Mouse (Mus musculus): ENCODE results near the gene Gm14435. TPM values are rescaled to one million over a fixed set of nuclear protein-coding genes. Genes with fewer than 3 reads are reported as not detected.
"Not testable (repeated sequence)": the region's sequence is repeated elsewhere in the genome, so short reads cannot be mapped to it uniquely, and the experiment has no call there.

The Gm14435 gene
- total RNA-seq (2015), result 0.71 TPM in 1 of 2 replicates, not detected in the other
- total RNA-seq (2017), result 1.9 TPM in 1 of 2 replicates, not detected in the other

GRCm38 (mm10) chr2:176423294-176423693 is at the start of gene Gm14435:
Gene Gm14435 (plus strand): TSS chr2:176423594.
- ATAC-seq (ENCODE audit: poor library complexity, severe bottlenecking), result not testable (repeated sequence)

Other genes starting within 250 kb of the Gm14435 start
- gene 2210418O10Rik, start 197.0 kb upstream of the Gm14435 start, total RNA-seq (2015), result 1.5 and 2.1 TPM in 2 replicates
- 2.3 and 3.7 TPM in 2 replicates for gene 2210418O10Rik, start 197.0 kb upstream of the Gm14435 start, total RNA-seq (2017)
- not detected in 2 replicates for gene Gm11009, start 104.1 kb upstream of the Gm14435 start, total RNA-seq (2015)
- gene Gm11009, start 104.1 kb upstream of the Gm14435 start, total RNA-seq (2017), result not detected in 2 replicates
- gene Gm14434, start 63.2 kb downstream of the Gm14435 start, total RNA-seq (2015), result not detected in 2 replicates
- gene Gm14434, start 63.2 kb downstream of the Gm14435 start, total RNA-seq (2017), result 9.0 and 19.8 TPM in 2 replicates
- gene Zfp967, start 97.5 kb downstream of the Gm14435 start, total RNA-seq (2015), result 0.98 TPM in 1 of 2 replicates, not detected in the other
- gene Zfp967, start 97.5 kb downstream of the Gm14435 start, total RNA-seq (2017), result not detected in 2 replicates
- gene Gm14308, start 212.8 kb downstream of the Gm14435 start, total RNA-seq (2015), result 3.4 and 10.3 TPM in 2 replicates
- gene Gm14308, start 212.8 kb downstream of the Gm14435 start, total RNA-seq (2017), result 2.1 and 3.8 TPM in 2 replicates
- 10.7 and 13.5 TPM in 2 replicates for gene Zfp973, start 246.9 kb downstream of the Gm14435 start, total RNA-seq (2015)
- 5.5 and 11.0 TPM in 2 replicates for gene Zfp973, start 246.9 kb downstream of the Gm14435 start, total RNA-seq (2017)

Data from megakaryocyte, adult 5-6 weeks (primary cell).